Mouse (Mus musculus) 3134 (cell line): ENCODE measurements around the gene Spaca4.

Experiments
- DNase-seq: peaks from one replicate; pipeline ENCODE4 v3.0.0-alpha.2; 2011; ENCODE audit warnings: low spot score; ENCODE audit not compliant: insufficient read length; ENCODE audit errors: extremely low read depth

Spaca4 gene

GRCm38 (mm10) chr7:45730727-45731431, 5.3 kb upstream of the Spaca4 start:
- DNase-seq = no peak

- DNase-seq = no peak
Measured at GRCm38 (mm10) chr7:45727625-45728024, 2.0 kb upstream of the Spaca4 start.

GRCm38 (mm10) chr7:45726419-45726818, 806 bp upstream of the Spaca4 start:
- no peak for DNase-seq

GRCm38 (mm10) chr7:45725151-45725550, 462 bp downstream of the Spaca4 start:
- DNase-seq = no peak

- no peak for DNase-seq
Measured at GRCm38 (mm10) chr7:45723781-45724180, 1.8 kb downstream of the Spaca4 start.

GRCm38 (mm10) chr7:45723301-45723700, 2.3 kb downstream of the Spaca4 start:
- no peak for DNase-seq

- no peak for DNase-seq
Measured at GRCm38 (mm10) chr7:45722348-45722713, 3.3 kb downstream of the Spaca4 start.

GRCm38 (mm10) chr7:45721642-45722347, 3.8 kb downstream of the Spaca4 start:
- DNase-seq = no peak

- no peak for DNase-seq
Measured at GRCm38 (mm10) chr7:45721234-45721571, 4.4 kb downstream of the Spaca4 start.

- DNase-seq = no peak
Measured at GRCm38 (mm10) chr7:45720413-45721233, 5.0 kb downstream of the Spaca4 start, which contains the start of gene Fam83e. Gene Fam83e (plus strand): TSS chr7:45721212.

GRCm38 (mm10) chr7:45719738-45720412, 5.7 kb downstream of the Spaca4 start:
- DNase-seq = no peak

- no peak for DNase-seq
Measured at GRCm38 (mm10) chr7:45719180-45719579, 6.4 kb downstream of the Spaca4 start.

GRCm38 (mm10) chr7:45718331-45718730, 7.3 kb downstream of the Spaca4 start:
- DNase-seq = no peak

GRCm38 (mm10) chr7:45717918-45718297, 7.7 kb downstream of the Spaca4 start, which contains the start of gene Sphk2:
Gene Sphk2 (minus strand): TSS chr7:45718002.
- DNase-seq = peak; percentile 95

- no peak for DNase-seq
Measured at GRCm38 (mm10) chr7:45716952-45717917, 8.4 kb downstream of the Spaca4 start.

- no peak for DNase-seq
Measured at GRCm38 (mm10) chr7:45716460-45716857, 9.2 kb downstream of the Spaca4 start.

GRCm38 (mm10) chr7:45715741-45716459, 9.7 kb downstream of the Spaca4 start:
- DNase-seq = no peak

GRCm38 (mm10) chr7:45715090-45715708, 10.4 kb downstream of the Spaca4 start, which contains the start of gene Rpl18:
Gene Rpl18 (plus strand): TSS chr7:45715457.
- peak; percentile 93 for DNase-seq
